ENCODE assay signal across 8 mouse cellular contexts in genomic region chr7:63211641-63212083, GRCm38 (mm10). TPM values are rescaled to one million over a fixed set of nuclear protein-coding genes. Genes with fewer than 3 reads are reported as not detected.
DNase-seq lines count a peak whose midpoint lies in the region; ATAC-seq and TF ChIP-seq lines count a peak whose summit lies in the region.

No protein-coding gene starts in this region.

- TF ChIP-seq CTCF in E14TG2a.4 (conservative IDR thresholded peaks at IDR 0.05; ENCODE audit: low read length): no peak
- no peak for TF ChIP-seq CTCF in small intestine, adult 2 months (IDR thresholded peaks at IDR 0.05; ENCODE audit: extremely low read depth, insufficient read length, insufficient replicate concordance, low read depth, low read length)
- no peak for TF ChIP-seq CTCF in thymus, adult 2 months (IDR thresholded peaks at IDR 0.05; ENCODE audit: borderline replicate concordance, control insufficient read depth, extremely low read depth, insufficient read depth, low read length, poor library complexity)

- H3K4me2 ChIP-seq in heart, embryonic 14.5 days (ENCODE audit: low read length): peak overlapping the region; percentile 92
- peak overlapping the region; percentile 96 for H3K4me2 ChIP-seq in embryonic facial prominence, embryonic 14.5 days (ENCODE audit: low read depth, low read length)

- peak overlapping the region; percentile 54 to 55 for H3K4me3 ChIP-seq in heart, embryonic 14.5 days (ENCODE audit: control insufficient read depth in 1 of 2, insufficient read depth in 1 of 2, low read depth in 1 of 2, low read length in 2 of 2)
- peak overlapping the region; percentile 87 for H3K4me3 ChIP-seq in E14TG2a.4 (replicated peaks; ENCODE audit: low read length)
- H3K4me3 ChIP-seq in embryonic facial prominence, embryonic 14.5 days (ENCODE audit: low read depth, low read length): peak overlapping the region; percentile 68
- H3K4me3 ChIP-seq in small intestine, adult 2 months (ENCODE audit: low read depth, low read length): peak overlapping the region; percentile 45
- H3K4me3 ChIP-seq in thymus, adult 2 months (ENCODE audit: control insufficient read depth, insufficient read depth, low read length): no peak overlapping the region

- no peak overlapping the region for H3K27ac ChIP-seq in heart, embryonic 14.5 days (replicated peaks in 1 of 2; ENCODE audit: control insufficient read depth in 1 of 2, insufficient read depth in 1 of 2, low read depth in 2 of 2, low read length in 2 of 2)
- no peak overlapping the region for H3K27ac ChIP-seq in embryonic facial prominence, embryonic 14.5 days (replicated peaks; ENCODE audit: low read depth, low read length)
- no peak overlapping the region for H3K27ac ChIP-seq in small intestine, adult 2 months (ENCODE audit: insufficient read depth, low read depth, low read length)
- no peak overlapping the region for H3K27ac ChIP-seq in thymus, adult 2 months (ENCODE audit: control insufficient read depth, insufficient read depth, low read length)

- H3K9me3 ChIP-seq in heart, embryonic 14.5 days (ENCODE audit: control insufficient read depth, low read length): no peaks in the 10 kb centered on the region
- no peaks in the 10 kb centered on the region for H3K9me3 ChIP-seq in E14TG2a.4 (ENCODE audit: low read length)
- no peaks in the 10 kb centered on the region for H3K9me3 ChIP-seq in embryonic facial prominence, embryonic 14.5 days (ENCODE audit: control insufficient read depth, low read length)

- H3K36me3 ChIP-seq in heart, embryonic 14.5 days (ENCODE audit: control insufficient read depth, insufficient read depth, low read length): no peaks in the 10 kb centered on the region
- H3K36me3 ChIP-seq in E14TG2a.4 (ENCODE audit: insufficient read depth, low read length): no peaks in the 10 kb centered on the region
- H3K36me3 ChIP-seq in embryonic facial prominence, embryonic 14.5 days (ENCODE audit: control insufficient read depth, insufficient read depth, low read length): no peaks in the 10 kb centered on the region
- no peaks in the 10 kb centered on the region for H3K36me3 ChIP-seq in small intestine, adult 2 months (ENCODE audit: control insufficient read depth, insufficient read depth, low read length)
- no peaks in the 10 kb centered on the region for H3K36me3 ChIP-seq in thymus, adult 2 months (ENCODE audit: control insufficient read depth, insufficient read depth, low read length)

- no peak for ATAC-seq in heart, embryonic 14.5 days (ENCODE audit: insufficient number of reproducible peaks, insufficient read depth, low FRiP score, low read depth)
- no peak for ATAC-seq in embryonic facial prominence, embryonic 14.5 days (ENCODE audit: low read depth)

- TF ChIP-seq POLR2A in small intestine, adult 2 months (IDR thresholded peaks at IDR 0.05; ENCODE audit: low read depth, low read length): no peak
- no peak for TF ChIP-seq POLR2A in thymus, adult 2 months (IDR thresholded peaks at IDR 0.05; ENCODE audit: control insufficient read depth, extremely low read depth, insufficient read depth, low read length, poor library complexity)

- WGBS in heart, embryonic 14.5 days: 1% methylated on average over 13 of the region's 13 CpGs
- 3% methylated on average over 13 of the region's 13 CpGs for WGBS in embryonic facial prominence, embryonic 14.5 days
- 4% methylated on average over 13 of the region's 13 CpGs for WGBS in small intestine, adult 2 months
- 7% methylated on average over 13 of the region's 13 CpGs for WGBS in thymus, adult 2 months

- peaks cover 3% of the 10 kb centered on the region in 2 experiments; a peak in 3 of 4 replicates for H3K4me1 ChIP-seq in heart, embryonic 14.5 days (ENCODE audit: control insufficient read depth in 2 of 2, insufficient read depth in 2 of 2, low read length in 2 of 2)
- peaks cover 14% of the 10 kb centered on the region for H3K4me1 ChIP-seq in E14TG2a.4 (replicated peaks; ENCODE audit: low read depth, low read length)
- H3K4me1 ChIP-seq in embryonic facial prominence, embryonic 14.5 days (ENCODE audit: control insufficient read depth, insufficient read depth, low read length): peaks cover 6% of the 10 kb centered on the region
- H3K4me1 ChIP-seq in small intestine, adult 2 months (ENCODE audit: control insufficient read depth, insufficient read depth, insufficient read length, low read length): no peaks in the 10 kb centered on the region
- no peaks in the 10 kb centered on the region for H3K4me1 ChIP-seq in thymus, adult 2 months (replicated peaks; ENCODE audit: control insufficient read depth, insufficient read depth, low read length)

- H3K27me3 ChIP-seq in heart, embryonic 14.5 days (ENCODE audit: control insufficient read depth, insufficient read depth, low read length): peaks cover 18% of the 10 kb centered on the region
- H3K27me3 ChIP-seq in E14TG2a.4 (ENCODE audit: insufficient read depth, low read length): peaks cover 15% of the 10 kb centered on the region
- H3K27me3 ChIP-seq in embryonic facial prominence, embryonic 14.5 days (replicated peaks; ENCODE audit: control insufficient read depth, insufficient read depth, low read length): peaks cover 16% of the 10 kb centered on the region
- H3K27me3 ChIP-seq in small intestine, adult 2 months (ENCODE audit: control insufficient read depth, insufficient read depth, low read length): no peaks in the 10 kb centered on the region
- no peaks in the 10 kb centered on the region for H3K27me3 ChIP-seq in thymus, adult 2 months (ENCODE audit: control insufficient read depth, insufficient read depth, low read length)

- DNase-seq in heart, postnatal 14 days: no peak
- no peak for DNase-seq in embryonic facial prominence, embryonic 14.5 days (ENCODE audit: low spot score)
- DNase-seq in layer of hippocampus, postnatal 36 days: peak; percentile 24 to 28
- DNase-seq in thymus, adult 2 months: no peak
- no peak for DNase-seq in adrenal gland, adult (ENCODE audit: inconsistent age in 2 of 2, low spot score in 1 of 2)

- H3K9ac ChIP-seq in heart, embryonic 14.5 days (ENCODE audit: low read length): peak overlapping the region; percentile 58; the same call in 1 of the 2 replicates
- H3K9ac ChIP-seq in embryonic facial prominence, embryonic 14.5 days (ENCODE audit: low read depth, low read length): peak overlapping the region; percentile 72

- intact Hi-C loops in heart, postnatal 14 days (cut with DNase I): no loop called here

RNA-seq across cellular contexts. Expression of gene Chrna7, which starts 0.7 kb away (rescaled TPM):
- 0.24 and 0.38 TPM in 2 replicates for polyA plus RNA-seq in heart, embryonic 14.5 days (2014; fragmentation: Nextera tagmentation; extraction: Ambion mirVana)
- total RNA-seq in heart, postnatal 14 days (2021): not detected
- polyA plus RNA-seq in embryonic facial prominence, embryonic 14.5 days (2014; fragmentation: Nextera tagmentation; extraction: Ambion mirVana): 1.7 and 2.4 TPM in 2 replicates
- total RNA-seq in layer of hippocampus, postnatal 36 days (2021): 10 to 100 TPM; 43.6 to 46.1 TPM
- 0.06 TPM in 1 of 2 replicates, not detected in the other for polyA plus RNA-seq in small intestine, adult 2 months (2012; rRNA removed)
- 0.05 TPM in 2 replicates for polyA plus RNA-seq in thymus, adult 2 months (2012; rRNA removed)

Comparison
In these comparisons a context has a peak if more than half of its experiments do, and no peak if none do; other contexts are left out.
1. DNase-seq: peak in layer of hippocampus, postnatal 36 days (2 of 2); none in heart, postnatal 14 days (0 of 2), embryonic facial prominence, embryonic 14.5 days (single experiment), thymus, adult 2 months (single experiment) and adrenal gland, adult (0 of 2).